Mouse (Mus musculus) hindbrain, embryonic 10.5 days (tissue): Measurements from ENCODE around the gene Cdkl3. TPM values are rescaled to one million over a fixed set of nuclear protein-coding genes. Genes with fewer than 3 reads are reported as not detected.
A peak's percentile ranks its signal among the peaks of the same experiment; 100 is the strongest.

Experiments
- DNase-seq: peaks from one replicate; pipeline ENCODE4 v3.0.0-alpha.2; 2017; ENCODE audit warnings: low spot score
- H3K27ac ChIP-seq: fragments of 300-500 bp; sonication (generic); 2 replicates; pipeline ENCODE4 v1.5.1; 2016; ENCODE audit warnings: mild to moderate bottlenecking, moderate library complexity
- H3K27me3 ChIP-seq: fragments of 300-500 bp; sonication (generic); 2 replicates; pipeline ENCODE4 v1.6.1; 2016; ENCODE audit warnings: mild to moderate bottlenecking; ENCODE audit not compliant: poor library complexity, insufficient read depth, severe bottlenecking
- H3K36me3 ChIP-seq: fragments of 300-500 bp; sonication (generic); 2 replicates; pipeline ENCODE4 v1.6.1; 2016; ENCODE audit warnings: mild to moderate bottlenecking, moderate library complexity
- H3K4me1 ChIP-seq: fragments of 300-500 bp; sonication (generic); replicated peaks from 2 replicates; pipeline ENCODE4 v1.6.1; 2016; ENCODE audit warnings: mild to moderate bottlenecking
- H3K4me3 ChIP-seq: fragments of 300-500 bp; sonication (generic); 2 replicates; pipeline ENCODE4 v1.5.1; 2016; ENCODE audit warnings: mild to moderate bottlenecking, moderate library complexity
- H3K9me3 ChIP-seq: fragments of 300-500 bp; sonication (generic); 2 replicates; pipeline ENCODE4 v1.6.1; 2016; ENCODE audit warnings: mild to moderate bottlenecking, moderate library complexity
- WGBS: fragments of 180-500 bp; shearing (Covaris S2); methylation state at CpG from one replicate; pipeline ENCODE4 v1.1.7; 2016; 5-methylcytosine and 5-hydroxymethylcytosine counted together
- polyA plus RNA-seq: library from polyadenylated mRNA; unstranded; fragments of >200 nt; fragmentation: Nextera tagmentation; extraction: Ambion mirVana; gene quantifications from 2 replicates; pipeline ENCODE4 v1.2.1, GENCODE M21; 2016

The Cdkl3 gene
- polyA plus RNA-seq, 1 experiment from 2014 or later, result 11.7 TPM

DNA sequence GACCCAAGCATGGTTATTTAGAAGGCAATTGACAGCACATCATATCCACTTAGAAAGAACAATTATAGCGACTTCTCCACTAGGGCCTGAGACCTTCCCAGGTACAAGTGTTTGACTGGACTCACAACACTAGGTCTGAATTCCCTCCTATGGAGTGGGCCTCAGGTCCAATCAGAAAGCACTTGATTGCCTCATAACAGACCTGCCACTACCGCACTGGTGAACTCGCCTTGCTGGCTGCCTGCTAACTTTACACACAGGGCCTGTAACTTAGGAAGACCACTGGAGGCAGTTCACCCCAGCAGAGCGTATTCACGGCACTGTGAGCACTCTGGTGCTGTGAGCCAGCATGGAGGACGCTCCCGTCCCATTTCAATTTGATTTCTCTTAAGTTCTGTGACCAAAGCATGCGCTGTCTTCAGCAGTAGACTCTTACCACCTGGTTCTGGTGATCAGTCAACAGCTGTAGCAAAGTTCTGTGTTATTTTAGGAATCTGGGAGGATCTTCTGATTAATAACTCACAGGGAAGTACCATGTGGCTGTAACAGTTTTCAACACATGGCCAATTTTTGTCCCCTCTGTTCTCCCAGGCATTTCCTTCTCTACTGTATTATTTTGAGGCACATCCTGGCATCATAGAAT lies 69.6 kb downstream of the Cdkl3 start:
- Histone ChIP-seq H3K9me3 (no peaks in the 10 kb centered on the region), H3K36me3 (no peaks in the 10 kb centered on the region), H3K27me3 (no peaks in the 10 kb centered on the region), H3K27ac (no peak overlapping the region), H3K4me1 (peaks cover 14% of the 10 kb centered on the region), H3K4me3 (no peak overlapping the region)
- WGBS, result 83% methylated on average over 8 of the region's 8 CpGs
- no peak for DNase-seq

DNA sequence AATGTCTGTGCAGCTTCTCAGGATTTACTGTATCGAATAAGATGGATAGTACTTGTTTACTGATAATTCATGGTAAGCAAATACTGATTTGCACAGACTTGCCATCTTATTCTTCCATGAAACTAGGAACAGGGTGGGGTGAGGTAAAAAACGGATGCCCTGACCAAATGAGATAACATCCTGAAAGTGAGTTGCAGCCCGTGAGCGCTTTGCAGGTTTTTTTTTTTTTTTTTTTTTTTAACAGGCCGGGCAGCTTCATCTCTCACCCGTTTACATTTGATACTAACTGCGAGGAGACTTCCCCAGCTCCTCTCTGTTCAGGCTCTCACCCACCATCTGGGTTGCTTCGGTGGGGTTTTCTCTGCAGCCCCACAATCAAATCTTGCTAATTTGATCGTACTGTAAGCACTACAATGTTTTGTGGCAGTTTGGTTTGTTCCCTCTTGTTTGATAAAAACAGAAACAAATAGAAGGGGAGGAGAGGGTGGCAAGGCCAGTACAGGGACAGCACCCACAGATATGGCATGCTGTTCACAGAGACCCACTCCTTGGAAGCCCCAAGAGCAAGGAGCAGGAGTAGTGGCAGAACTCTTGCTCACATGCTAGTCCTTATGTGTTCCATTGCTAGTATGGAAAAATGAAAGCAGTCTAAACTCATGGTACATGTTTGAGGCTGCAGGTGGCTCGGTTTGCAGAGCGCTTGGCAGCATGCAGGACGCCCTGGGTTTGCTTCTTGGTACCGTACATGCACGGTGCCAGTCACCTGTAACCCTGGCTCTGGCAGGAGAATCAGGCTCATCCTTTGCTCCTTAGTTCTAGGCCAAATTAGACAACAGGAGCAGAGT lies 70.8 kb downstream of the Cdkl3 start:
- no peak for DNase-seq
- no peak overlapping the region for H3K27ac ChIP-seq
- peaks cover 15% of the 10 kb centered on the region for H3K4me1 ChIP-seq
- no peaks in the 10 kb centered on the region for H3K27me3 ChIP-seq
- H3K4me3 ChIP-seq, result no peak overlapping the region
- H3K9me3 ChIP-seq, result no peaks in the 10 kb centered on the region
- 72% methylated on average over 14 of the region's 14 CpGs for WGBS
- no peaks in the 10 kb centered on the region for H3K36me3 ChIP-seq

DNA sequence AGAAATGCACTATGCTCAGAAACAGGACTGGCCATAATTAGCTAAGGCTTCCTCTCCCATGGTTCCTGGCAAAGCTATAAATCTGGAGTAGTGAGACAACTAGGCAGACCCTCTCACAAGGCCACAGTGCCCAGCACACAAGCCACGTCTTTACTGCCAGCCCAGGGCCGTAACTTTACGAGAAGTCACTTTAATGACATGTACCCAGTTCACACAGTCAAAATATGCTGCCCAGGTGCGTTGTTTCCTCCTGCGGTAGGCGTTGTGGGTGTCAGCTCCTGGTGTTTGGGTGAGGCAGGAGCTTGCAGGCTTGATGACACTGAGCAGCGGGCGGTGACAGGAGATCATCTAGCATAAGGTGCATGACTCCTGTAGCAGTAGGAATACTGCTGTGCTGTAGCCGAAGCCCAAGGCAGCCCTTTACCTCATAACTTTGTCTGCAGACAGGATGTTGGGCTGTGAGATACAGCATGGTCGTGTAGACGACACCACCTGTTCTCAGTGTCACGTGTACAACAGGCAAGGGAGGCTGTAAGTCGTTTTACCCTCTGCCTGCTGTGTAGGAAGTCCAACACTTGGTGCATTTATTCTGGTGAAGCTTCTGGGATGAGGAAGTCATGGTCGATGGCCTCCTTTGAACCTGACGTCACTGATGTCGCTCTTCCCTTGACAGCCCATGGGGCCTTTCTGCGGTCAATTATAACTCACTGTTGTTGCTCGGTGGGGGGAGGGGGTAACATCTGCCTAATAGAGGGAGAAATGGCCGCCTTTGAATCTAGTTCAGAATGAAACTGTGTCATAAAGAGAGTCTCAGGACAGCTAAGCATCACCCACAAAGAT lies 72.0 kb downstream of the Cdkl3 start:
- H3K36me3 ChIP-seq, result no peaks in the 10 kb centered on the region
- DNase-seq, result no peak
- H3K27ac ChIP-seq, result no peak overlapping the region
- WGBS, result 75% methylated on average over 19 of the region's 19 CpGs
- peaks cover 22% of the 10 kb centered on the region for H3K4me1 ChIP-seq
- H3K4me3 ChIP-seq, result no peak overlapping the region
- no peaks in the 10 kb centered on the region for H3K9me3 ChIP-seq
- H3K27me3 ChIP-seq, result no peaks in the 10 kb centered on the region

DNA sequence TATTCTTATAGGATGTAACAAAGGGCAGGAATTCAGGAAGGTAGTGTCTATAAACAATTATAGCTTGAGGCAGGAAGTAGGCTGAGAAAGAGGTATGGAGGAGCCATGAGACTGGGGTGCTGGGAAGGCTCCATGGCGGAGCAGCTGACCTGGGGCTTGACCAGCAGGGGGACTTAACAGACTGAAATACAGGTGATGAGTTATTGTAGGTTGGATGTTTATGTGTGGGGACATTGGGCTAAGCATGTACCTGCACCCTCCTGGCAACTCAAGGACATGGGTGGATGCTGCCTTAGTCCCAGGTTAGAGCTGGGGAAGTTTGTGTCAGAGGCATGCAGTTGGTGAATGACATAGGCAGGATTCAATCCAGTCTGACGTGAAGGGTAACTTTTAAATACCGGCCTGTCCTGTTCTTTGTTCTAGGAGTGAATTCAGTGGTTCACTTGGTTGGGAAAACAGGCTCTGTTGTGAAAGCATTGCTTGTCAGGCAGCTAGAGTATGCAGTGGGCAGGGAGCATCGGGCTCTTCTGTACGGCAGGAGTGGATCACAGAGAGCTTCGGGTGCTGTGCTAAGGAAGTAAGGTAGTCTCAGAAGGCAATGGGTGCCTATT lies 72.8 kb downstream of the Cdkl3 start:
- Histone ChIP-seq H3K9me3 (no peaks in the 10 kb centered on the region), H3K4me3 (no peak overlapping the region), H3K36me3 (no peaks in the 10 kb centered on the region), H3K4me1 (peaks cover 22% of the 10 kb centered on the region), H3K27me3 (no peaks in the 10 kb centered on the region), H3K27ac (no peak overlapping the region)
- 85% methylated on average over 6 of the region's 6 CpGs for WGBS
- DNase-seq, result no peak

DNA sequence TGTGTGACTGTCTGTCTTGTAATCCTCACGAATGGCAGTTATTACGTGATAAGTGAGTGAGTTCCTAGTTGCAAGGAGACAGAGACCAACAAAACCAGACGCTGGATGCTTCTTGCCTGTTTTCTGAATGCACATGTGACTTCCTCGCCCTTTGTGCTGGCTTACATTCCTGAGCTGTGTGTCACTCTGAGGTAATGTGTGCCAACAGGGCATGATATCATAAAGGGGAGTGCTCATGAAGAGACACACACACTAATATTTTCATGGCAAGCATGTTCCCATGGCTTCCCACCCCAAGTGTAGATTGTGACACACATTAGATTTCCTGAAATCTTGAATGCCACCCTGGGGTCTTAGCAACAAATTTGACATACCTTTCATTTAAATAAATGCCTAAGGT lies 73.9 kb downstream of the Cdkl3 start:
- Histone ChIP-seq H3K27ac (no peak overlapping the region), H3K9me3 (no peaks in the 10 kb centered on the region), H3K27me3 (no peaks in the 10 kb centered on the region), H3K4me1 (peaks cover 22% of the 10 kb centered on the region), H3K4me3 (no peak overlapping the region), H3K36me3 (no peaks in the 10 kb centered on the region)
- 86% methylated on average over 4 of the region's 4 CpGs for WGBS
- no peak for DNase-seq

DNA sequence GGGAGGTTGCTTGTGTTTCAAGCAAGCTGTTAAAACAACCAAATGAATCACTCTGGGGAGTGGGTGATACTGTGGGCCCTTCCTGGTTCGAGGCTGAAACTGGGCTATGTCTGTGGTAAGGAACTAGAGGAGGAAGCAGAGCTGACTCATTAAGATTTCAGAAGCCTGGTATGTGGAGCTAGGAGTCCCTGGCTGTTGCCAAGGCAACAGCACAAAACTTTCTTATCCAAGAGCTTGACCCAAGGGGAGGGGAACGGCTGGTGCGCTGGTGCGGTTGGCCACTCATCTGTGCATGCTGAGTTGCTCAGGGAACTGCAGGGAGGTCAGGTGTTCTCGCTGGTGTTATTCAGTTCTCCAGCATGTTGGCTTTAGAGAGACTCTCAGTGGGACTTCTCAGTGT lies 76.0 kb downstream of the Cdkl3 start:
- Histone ChIP-seq H3K36me3 (no peaks in the 10 kb centered on the region), H3K4me3 (no peak overlapping the region), H3K27me3 (no peaks in the 10 kb centered on the region), H3K4me1 (peaks cover 22% of the 10 kb centered on the region), H3K27ac (peak overlapping the region; percentile 56; the same call in 1 of the 2 replicates), H3K9me3 (no peaks in the 10 kb centered on the region)
- DNase-seq, result peak; percentile 41
- 13% methylated on average over 5 of the region's 5 CpGs for WGBS

DNA sequence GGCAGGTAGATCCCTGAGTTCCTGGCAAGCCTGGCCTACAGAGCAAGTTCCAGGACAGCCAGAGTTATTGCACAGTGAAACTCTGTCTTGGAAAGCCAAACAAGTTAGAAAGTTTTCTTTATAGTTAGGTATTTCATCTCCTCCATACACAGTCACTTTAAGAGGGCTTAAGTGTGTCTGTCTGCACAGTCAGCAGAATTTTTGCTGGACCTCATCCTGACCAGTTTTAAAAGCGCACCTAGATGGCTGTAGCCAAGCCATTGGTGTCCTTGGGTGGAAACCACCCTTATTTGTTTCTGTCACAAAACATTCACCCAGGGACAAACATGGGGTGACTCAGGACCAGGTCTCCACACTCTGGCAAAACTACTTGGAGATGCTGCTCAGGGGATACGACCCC lies 76.6 kb downstream of the Cdkl3 start:
- H3K27me3 ChIP-seq, result no peaks in the 10 kb centered on the region
- WGBS, result 91% methylated on average over 2 of the region's 2 CpGs
- no peaks in the 10 kb centered on the region for H3K9me3 ChIP-seq
- no peaks in the 10 kb centered on the region for H3K36me3 ChIP-seq
- H3K4me1 ChIP-seq, result peaks cover 22% of the 10 kb centered on the region
- no peak overlapping the region for H3K4me3 ChIP-seq
- no peak for DNase-seq
- H3K27ac ChIP-seq, result no peak overlapping the region

DNA sequence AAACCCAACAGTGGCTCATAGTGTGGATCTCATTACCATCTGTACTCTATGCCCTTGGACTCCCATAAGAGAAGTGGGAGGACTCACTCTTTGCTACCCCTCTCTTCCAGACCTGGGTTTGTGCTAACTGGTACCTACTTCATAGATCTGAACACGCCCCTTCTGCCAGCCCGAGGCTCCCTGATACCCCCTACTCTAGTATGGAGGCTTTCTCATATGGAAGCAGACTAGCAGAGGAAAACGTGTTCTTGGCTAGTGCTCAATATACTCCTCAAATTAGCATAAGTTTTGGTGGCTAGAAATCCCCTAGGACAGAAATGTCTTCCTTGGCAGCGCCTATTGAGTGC lies 81.8 kb downstream of the Cdkl3 start:
- Histone ChIP-seq H3K27ac (no peak overlapping the region), H3K9me3 (no peaks in the 10 kb centered on the region), H3K4me1 (peaks cover 20% of the 10 kb centered on the region), H3K36me3 (no peaks in the 10 kb centered on the region), H3K4me3 (no peak overlapping the region), H3K27me3 (no peaks in the 10 kb centered on the region)
- DNase-seq, result no peak
- WGBS, result 72% methylated on average over 4 of the region's 4 CpGs

DNA sequence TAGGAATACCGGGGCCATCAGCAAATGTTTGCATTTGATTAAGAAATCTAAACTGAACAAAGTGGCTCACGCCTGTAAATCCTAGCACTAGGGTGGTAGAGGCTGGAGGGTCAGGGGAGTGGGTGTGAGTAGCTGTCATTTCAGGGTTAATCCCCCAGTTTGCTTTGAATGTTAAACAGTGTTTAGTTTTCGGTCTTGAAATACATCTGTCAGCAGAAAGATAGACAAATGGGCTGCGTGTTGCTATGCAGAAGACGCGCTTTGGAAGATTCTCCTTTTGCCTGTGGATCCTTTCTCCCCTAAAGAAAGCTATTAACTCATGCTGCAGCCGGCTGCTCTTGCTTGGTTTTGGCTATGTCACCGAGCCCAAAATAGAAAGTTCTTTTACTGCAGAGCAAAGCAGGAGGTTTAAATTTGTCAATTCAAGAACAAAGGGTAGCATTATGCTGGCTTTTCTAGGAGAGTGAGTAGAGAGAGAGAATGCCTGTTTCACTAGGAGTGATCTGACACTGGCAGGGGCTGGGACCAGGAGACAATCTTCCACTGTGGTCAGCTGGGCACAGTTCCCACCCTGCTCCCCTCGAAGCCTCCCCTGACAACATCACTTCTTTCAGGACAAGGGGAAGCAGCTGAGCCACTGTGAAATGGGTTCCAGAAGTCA lies 82.3 kb downstream of the Cdkl3 start:
- H3K27ac ChIP-seq, result peak overlapping the region; percentile 50; the same call in 1 of the 2 replicates
- DNase-seq, result no peak
- H3K4me3 ChIP-seq, result no peak overlapping the region
- H3K36me3 ChIP-seq, result no peaks in the 10 kb centered on the region
- H3K4me1 ChIP-seq, result peaks cover 20% of the 10 kb centered on the region
- no peaks in the 10 kb centered on the region for H3K9me3 ChIP-seq
- 57% methylated on average over 9 of the region's 9 CpGs for WGBS
- no peaks in the 10 kb centered on the region for H3K27me3 ChIP-seq

DNA sequence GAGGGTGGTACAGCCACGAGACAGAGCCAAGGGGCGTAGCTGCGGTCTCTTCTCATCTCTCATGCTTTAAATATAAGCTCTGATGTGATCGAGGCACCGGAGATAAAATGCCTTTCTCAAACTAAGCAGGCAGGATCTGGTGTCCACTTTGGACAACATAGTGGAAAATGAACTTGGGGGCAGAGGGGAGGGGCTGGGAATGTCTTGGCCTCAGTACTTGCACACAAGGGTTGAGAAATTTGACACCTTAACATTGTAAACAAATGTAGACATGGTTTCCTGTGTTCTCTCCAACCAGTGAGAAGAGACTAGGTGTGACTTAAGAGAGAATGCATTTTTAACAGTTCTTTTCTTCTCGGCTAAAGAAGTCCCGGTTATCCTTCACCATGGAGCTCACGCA lies 85.3 kb downstream of the Cdkl3 start:
- Histone ChIP-seq H3K4me3 (no peak overlapping the region), H3K9me3 (no peaks in the 10 kb centered on the region), H3K27me3 (no peaks in the 10 kb centered on the region), H3K4me1 (peaks cover 20% of the 10 kb centered on the region), H3K36me3 (no peaks in the 10 kb centered on the region), H3K27ac (no peak overlapping the region)
- no peak for DNase-seq
- WGBS, result 78% methylated on average over 8 of the region's 8 CpGs

DNA sequence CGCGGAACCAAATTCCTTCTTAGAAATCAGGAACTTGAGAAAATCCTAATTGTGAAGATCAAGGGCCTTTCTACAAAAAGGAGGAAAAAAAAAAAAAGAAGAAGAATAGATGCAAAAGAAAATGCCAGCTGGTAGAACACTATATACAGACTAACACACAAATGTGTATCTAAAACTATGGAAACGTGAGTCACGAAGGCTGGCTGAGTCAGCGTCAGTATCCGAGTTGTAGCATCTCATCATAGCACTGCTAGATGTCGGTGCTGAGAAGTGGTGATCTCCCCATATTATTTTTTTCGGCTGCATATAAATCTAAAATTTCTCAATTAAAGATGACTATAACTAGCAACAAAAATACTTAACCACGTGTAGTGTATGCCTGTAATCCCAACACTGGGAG lies 87.2 kb downstream of the Cdkl3 start:
- Histone ChIP-seq H3K27me3 (no peaks in the 10 kb centered on the region), H3K4me3 (no peak overlapping the region), H3K9me3 (no peaks in the 10 kb centered on the region), H3K27ac (no peak overlapping the region), H3K36me3 (no peaks in the 10 kb centered on the region), H3K4me1 (peaks cover 15% of the 10 kb centered on the region)
- 90% methylated on average over 9 of the region's 9 CpGs for WGBS
- no peak for DNase-seq

DNA sequence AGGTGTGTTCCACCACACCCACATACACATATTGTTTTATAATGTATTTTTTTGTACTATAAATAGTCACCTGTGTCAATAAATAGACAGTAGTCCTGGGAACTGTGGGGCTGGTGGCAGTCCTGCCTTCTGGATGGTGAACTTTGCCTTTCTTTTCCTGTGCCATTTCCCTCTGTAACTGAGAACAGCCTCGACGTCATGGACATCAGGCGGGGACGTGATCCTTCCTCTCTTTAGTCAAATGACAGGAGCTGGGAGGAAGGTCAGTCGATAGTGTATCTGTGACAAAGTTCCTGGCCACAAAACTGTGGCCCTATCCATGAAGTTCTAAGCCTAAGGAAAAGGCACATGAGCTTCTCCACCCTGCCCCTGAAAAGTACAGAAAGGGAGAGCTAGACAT lies 90.5 kb downstream of the Cdkl3 start:
- Histone ChIP-seq H3K4me3 (no peak overlapping the region), H3K27ac (no peak overlapping the region), H3K9me3 (no peaks in the 10 kb centered on the region), H3K36me3 (no peaks in the 10 kb centered on the region), H3K4me1 (peaks cover 12% of the 10 kb centered on the region), H3K27me3 (no peaks in the 10 kb centered on the region)
- 72% methylated on average over 5 of the region's 5 CpGs for WGBS
- DNase-seq, result no peak
